Mouse (Mus musculus) spleen, adult 2 months (tissue): ENCODE measurements around the gene Anapc2. TPM values are rescaled to one million over a fixed set of nuclear protein-coding genes. Genes with fewer than 3 reads are reported as not detected.

ENCODE experiments used
- DNase-seq, 2 experiments: peaks; one replicate each; pipeline versions ENCODE4 v3.0.0 to v3.0.0-alpha.2; 2012 to 2021; ENCODE audit warnings: low spot score in 2 of 2, low read depth in 1 of 2
- H3K27ac ChIP-seq: fragments of 200-500 bp; 2 replicates; pipeline ENCODE4 v1.5.1; 2012; ENCODE audit warnings: low read length, inconsistent platforms; ENCODE audit not compliant: insufficient read depth
- H3K27me3 ChIP-seq: fragments of 200-500 bp; 2 replicates; pipeline ENCODE4 v1.6.1; 2012; ENCODE audit warnings: mild to moderate bottlenecking, moderate library complexity, low read length, inconsistent platforms; ENCODE audit not compliant: control insufficient read depth, insufficient read depth
- H3K36me3 ChIP-seq: fragments of 200-500 bp; 2 replicates; pipeline ENCODE4 v1.6.1; 2012; ENCODE audit warnings: mild to moderate bottlenecking, low read length, inconsistent platforms; ENCODE audit not compliant: control insufficient read depth, insufficient read depth
- H3K4me1 ChIP-seq: fragments of 200-500 bp; 2 replicates; pipeline ENCODE4 v1.6.1; 2011; ENCODE audit warnings: inconsistent platforms; ENCODE audit not compliant: control insufficient read depth, insufficient read depth, insufficient read length
- H3K4me3 ChIP-seq: fragments of 200-500 bp; 2 replicates; pipeline ENCODE4 v1.5.1; 2011; ENCODE audit warnings: mild to moderate bottlenecking, inconsistent platforms; ENCODE audit not compliant: insufficient read depth, insufficient read length; ENCODE audit errors: extremely low read depth
- CTCF ChIP-seq: fragments of 200-500 bp; IDR thresholded peaks from 2 replicates; pipeline ENCODE4 v1.5.1; 2011; ENCODE audit warnings: mild to moderate bottlenecking, inconsistent platforms; ENCODE audit not compliant: insufficient read depth, insufficient read length, insufficient replicate concordance; ENCODE audit errors: extremely low read depth
- POLR2A ChIP-seq: fragments of 200-500 bp; IDR thresholded peaks from 2 replicates; pipeline ENCODE4 v1.6.1; 2011; ENCODE audit warnings: low read depth, low read length, inconsistent platforms
- WGBS: fragments of 180-500 bp; shearing (Covaris S2); methylation state at CpG from one replicate; pipeline ENCODE4 v1.1.7; 2018; 5-methylcytosine and 5-hydroxymethylcytosine counted together
- polyA plus RNA-seq: library from polyadenylated mRNA; depleted of rRNA; stranded (reverse); fragments of >200 nt; gene quantifications from 2 replicates; pipeline ENCODE4 v1.2.3, GENCODE M21; 2012

The Anapc2 gene
- polyA plus RNA-seq, 1 experiment: 55.7 TPM

DNA sequence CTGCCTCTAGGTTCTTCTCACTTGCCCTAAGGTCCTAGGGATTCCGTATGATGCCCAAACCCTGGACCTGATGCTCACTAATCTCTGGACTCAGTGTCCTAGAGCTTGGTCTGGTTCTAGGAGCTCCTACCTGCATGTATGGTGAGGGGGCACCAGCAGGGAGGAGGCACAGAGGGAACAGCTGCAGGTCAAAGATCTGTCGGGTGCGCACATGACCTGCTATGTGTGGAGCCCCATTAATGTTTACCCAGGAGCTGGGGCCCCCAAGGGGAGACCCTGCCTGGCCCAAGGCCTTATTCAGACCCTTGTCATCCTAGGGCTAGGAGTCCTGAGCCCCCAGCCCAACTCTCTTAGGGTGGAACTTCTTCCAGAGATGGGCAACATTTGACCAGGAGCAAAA is 38.2 kb upstream of the Anapc2 start, which contains the start of gene Slc34a3:
TSS of gene Slc34a3 (minus strand) at position 315 of the 400 bp plus-strand sequence.
- WGBS: 69% methylated on average over 3 of the region's 3 CpGs
- H3K4me3 ChIP-seq: no peak within 1 kb of the TSS
- no peak within 1 kb of the TSS for H3K27ac ChIP-seq
- TF ChIP-seq POLR2A: no peak
- no peak for TF ChIP-seq CTCF
- no peaks in the 10 kb centered on the region for H3K36me3 ChIP-seq
- no peak for DNase-seq
- H3K27me3 ChIP-seq: no peaks in the 10 kb centered on the region; the same call in 1 of the 2 replicates
- no peaks in the 10 kb centered on the region for H3K4me1 ChIP-seq

GRCm38 (mm10) chr2:25234551-25235220 is 37.6 kb upstream of the Anapc2 start:
- no peak for TF ChIP-seq CTCF
- no peaks in the 10 kb centered on the region for H3K36me3 ChIP-seq
- H3K4me3 ChIP-seq: no peak overlapping the region
- no peaks in the 10 kb centered on the region for H3K4me1 ChIP-seq
- no peaks in the 10 kb centered on the region; the same call in 1 of the 2 replicates for H3K27me3 ChIP-seq
- DNase-seq: no peak
- WGBS: 75% methylated on average over 5 of the region's 5 CpGs
- no peak overlapping the region for H3K27ac ChIP-seq

- Histone ChIP-seq H3K36me3 (no peaks in the 10 kb centered on the region), H3K4me1 (peaks cover 4% of the 10 kb centered on the region; the same call in 1 of the 2 replicates), H3K27ac (no peak within 1 kb of the TSS), H3K4me3 (no peak within 1 kb of the TSS), H3K27me3 (peaks cover 3% of the 10 kb centered on the region; the same call in 1 of the 2 replicates)
- no peak for DNase-seq
- TF ChIP-seq CTCF (no peak), POLR2A (no peak)
- WGBS: 81% methylated on average over 8 of the region's 8 CpGs
Measured at GRCm38 (mm10) chr2:25236614-25237013, 35.7 kb upstream of the Anapc2 start, which contains the start of gene Rnf224. Gene Rnf224, minus strand, starts transcription at chr2:25236787.

DNA sequence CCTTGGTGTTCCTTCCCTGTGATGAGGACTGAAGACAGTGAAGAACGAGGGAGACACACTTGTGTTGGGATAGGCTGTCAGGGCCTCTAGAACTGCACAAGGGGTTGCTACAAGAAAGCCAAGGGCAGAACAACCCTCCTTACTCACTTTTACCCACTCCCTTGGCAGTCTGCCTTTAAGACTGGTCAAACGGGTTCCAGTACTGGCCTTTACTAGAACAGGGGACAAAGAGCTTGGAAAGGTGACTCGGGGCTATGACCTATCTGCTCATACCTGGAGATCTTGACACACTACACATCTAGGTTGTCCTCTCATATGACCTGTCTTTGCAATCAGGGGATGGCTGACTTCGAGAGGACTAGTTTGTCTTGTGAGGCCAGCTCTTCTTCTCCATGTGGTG is 34.8 kb upstream of the Anapc2 start:
- H3K4me3 ChIP-seq: no peak overlapping the region
- no peak for DNase-seq
- no peak for TF ChIP-seq CTCF
- WGBS: 68% methylated on average over 4 of the region's 4 CpGs
- H3K36me3 ChIP-seq: no peaks in the 10 kb centered on the region
- H3K27ac ChIP-seq: no peak overlapping the region
- H3K4me1 ChIP-seq: peaks cover 9% of the 10 kb centered on the region
- H3K27me3 ChIP-seq: peaks cover 9% of the 10 kb centered on the region

DNA sequence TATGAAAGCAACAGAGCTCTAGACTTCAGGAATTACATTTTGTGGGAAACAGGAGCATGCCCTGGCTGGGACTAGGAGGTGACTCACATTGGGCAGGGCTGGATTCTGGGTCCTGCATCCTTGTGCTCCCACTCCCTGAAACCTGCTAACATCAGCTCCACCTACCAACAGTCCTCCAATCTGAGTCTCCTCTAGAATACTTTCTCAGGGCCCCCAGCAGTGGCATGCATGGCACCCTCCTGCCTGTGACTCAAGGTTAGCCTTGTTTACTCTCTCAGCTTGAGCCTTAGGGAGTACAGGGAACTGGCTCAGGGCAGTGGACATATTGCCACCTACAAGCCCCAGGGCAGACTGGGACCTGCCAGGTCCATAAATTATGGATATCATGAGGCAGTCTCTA is 34.2 kb upstream of the Anapc2 start:
- DNase-seq: no peak
- Histone ChIP-seq H3K4me3 (no peak overlapping the region), H3K4me1 (peaks cover 9% of the 10 kb centered on the region), H3K27me3 (peaks cover 11% of the 10 kb centered on the region), H3K27ac (no peak overlapping the region), H3K36me3 (no peaks in the 10 kb centered on the region)
- TF ChIP-seq CTCF (no peak), POLR2A (no peak)

GRCm38 (mm10) chr2:25239766-25240165 is 32.5 kb upstream of the Anapc2 start:
- no peak for TF ChIP-seq CTCF
- TF ChIP-seq POLR2A: no peak
- Histone ChIP-seq H3K4me3 (no peak overlapping the region), H3K4me1 (peaks cover 9% of the 10 kb centered on the region), H3K27ac (no peak overlapping the region), H3K36me3 (no peaks in the 10 kb centered on the region), H3K27me3 (peaks cover 11% of the 10 kb centered on the region)
- WGBS: 78% methylated on average over 3 of the region's 3 CpGs
- no peak for DNase-seq

GRCm38 (mm10) chr2:25240310-25240709 is 32.0 kb upstream of the Anapc2 start:
- TF ChIP-seq CTCF (no peak), POLR2A (no peak)
- H3K4me3 ChIP-seq: no peak overlapping the region

More at GRCm38 (mm10) chr2:25240310-25240709, 32.0 kb upstream of the Anapc2 start:
- Histone ChIP-seq H3K36me3 (no peaks in the 10 kb centered on the region), H3K27ac (no peak overlapping the region), H3K27me3 (peaks cover 11% of the 10 kb centered on the region), H3K4me1 (peaks cover 9% of the 10 kb centered on the region)
- DNase-seq: no peak
- WGBS: 71% methylated on average over 8 of the region's 8 CpGs
